Mouse (Mus musculus) hindbrain, postnatal 0 days (tissue): ENCODE data around the gene Cadm4. TPM values are rescaled to one million over a fixed set of nuclear protein-coding genes. Genes with fewer than 3 reads are reported as not detected.

Experiments
- ATAC-seq: fragments of 200-750 bp; cut with Nextera tagmentation; 2 replicates; pipeline ENCODE4 v1.8.0; 2017; ENCODE audit warnings: mild to moderate bottlenecking, moderate TSS enrichment, moderate library complexity
- DNase-seq: peaks from one replicate; pipeline ENCODE4 v3.0.0-alpha.2; 2015; ENCODE audit warnings: low spot score
- H3K27ac ChIP-seq: fragments of 300-500 bp; sonication (generic); 2 replicates; pipeline ENCODE4 v1.5.1; 2014; ENCODE audit warnings: mild to moderate bottlenecking
- H3K27me3 ChIP-seq: fragments of 300-500 bp; sonication (generic); 2 replicates; pipeline ENCODE4 v1.6.1; 2014; ENCODE audit warnings: low read length, mixed read lengths; ENCODE audit not compliant: insufficient read depth
- H3K36me3 ChIP-seq: fragments of 300-500 bp; sonication (generic); 2 replicates; pipeline ENCODE4 v1.6.1; 2014; ENCODE audit warnings: low read length, mixed read lengths; ENCODE audit not compliant: insufficient read depth
- H3K4me1 ChIP-seq: fragments of 300-500 bp; sonication (generic); 2 replicates; pipeline ENCODE4 v1.6.1; 2014; ENCODE audit warnings: antibody characterized with exemption, low read length, mixed read lengths; ENCODE audit not compliant: insufficient read depth
- H3K4me2 ChIP-seq: fragments of 300-500 bp; sonication (generic); 2 replicates; pipeline ENCODE4 v1.6.1; 2014; ENCODE audit warnings: low read depth, mild to moderate bottlenecking, low read length, moderate library complexity, mixed read lengths
- H3K4me3 ChIP-seq: fragments of 300-500 bp; sonication (generic); 2 replicates; pipeline ENCODE4 v1.5.1; 2014; ENCODE audit warnings: low read length
- H3K9ac ChIP-seq: fragments of 300-500 bp; sonication (generic); replicated peaks from 2 replicates; pipeline ENCODE4 v1.6.1; 2014; ENCODE audit warnings: mild to moderate bottlenecking, low read length, moderate library complexity, mixed read lengths
- H3K9me3 ChIP-seq: fragments of 300-500 bp; sonication (generic); 2 replicates; pipeline ENCODE4 v1.6.1; 2016; ENCODE audit warnings: low read length, mixed read lengths
- CTCF ChIP-seq: IDR thresholded peaks from 2 replicates; pipeline ENCODE4 v1.5.1; 2016; ENCODE audit warnings: antibody characterized with exemption, control low read depth, low read depth
- WGBS: fragments of 180-500 bp; shearing (Covaris S2); extraction: QIAGEN DNeasy Blood & Tissue Kit; methylation state at CpG from one replicate; pipeline ENCODE4 v1.1.7; 2014; 5-methylcytosine and 5-hydroxymethylcytosine counted together
- polyA plus RNA-seq: library from polyadenylated mRNA; unstranded; fragments of >200 nt; fragmentation: Nextera tagmentation; extraction: Ambion mirVana; gene quantifications from 2 replicates; pipeline ENCODE4 v1.2.1, GENCODE M21; 2015
- total RNA-seq: library from RNA; depleted of rRNA; stranded (reverse); fragments of >200 nt; gene quantifications from 2 replicates; pipeline ENCODE4 v1.2.3, GENCODE M21; 2014; rRNA removed

The Cadm4 gene
- total and polyA plus RNA-seq, 2 experiments from 2014 or later, result 101 to 423 TPM

- Histone ChIP-seq H3K36me3 (0 out of 2 replicates have a peak, but pooled peaks cover 6% of the 10 kb centered on the region), H3K9me3 (no peaks in the 10 kb centered on the region), H3K4me1 (no peaks in the 10 kb centered on the region), H3K4me3 (no peak overlapping the region), H3K4me2 (no peak overlapping the region), H3K27me3 (no peaks in the 10 kb centered on the region), H3K9ac (no peak overlapping the region), H3K27ac (no peak overlapping the region)
- 97% methylated on average over 4 of the region's 4 CpGs for WGBS
- no peak for ATAC-seq
- no peak for DNase-seq
- TF ChIP-seq CTCF, result no peak
Measured at GRCm38 (mm10) chr7:24539686-24540085, 57.9 kb downstream of the Cadm4 start.

DNA sequence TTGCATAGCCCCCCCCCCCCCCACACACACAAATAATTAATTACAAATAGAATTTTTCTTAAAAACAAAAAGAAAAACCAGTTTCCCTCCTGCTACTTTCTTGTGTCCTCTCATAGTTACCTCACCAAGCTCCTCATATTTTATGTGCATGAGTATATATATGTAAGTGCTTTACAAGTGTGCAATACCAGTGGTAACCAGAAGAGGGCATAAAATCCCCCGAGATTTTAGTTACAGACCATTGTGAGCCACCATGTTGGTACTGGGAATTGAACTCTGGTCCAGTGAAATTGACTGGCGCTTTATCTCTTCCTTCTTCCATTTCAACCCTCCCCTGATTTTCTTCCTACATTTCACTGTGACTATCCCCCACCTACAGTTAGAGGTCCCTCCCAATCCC lies 62.7 kb downstream of the Cadm4 start:
- peaks cover 10% of the 10 kb centered on the region; the same call in 1 of the 2 replicates for H3K4me1 ChIP-seq
- 83% methylated on average over 2 of the region's 2 CpGs for WGBS
- no peak overlapping the region for H3K9ac ChIP-seq
- no peaks in the 10 kb centered on the region for H3K9me3 ChIP-seq
- TF ChIP-seq CTCF, result peak; percentile 41; the same call in 1 of the 2 replicates
- no peak overlapping the region for H3K4me2 ChIP-seq
- no peak for DNase-seq
- H3K27me3 ChIP-seq, result no peaks in the 10 kb centered on the region
- no peak for ATAC-seq
- H3K27ac ChIP-seq, result no peak overlapping the region
- no peak overlapping the region for H3K4me3 ChIP-seq
- H3K36me3 ChIP-seq, result no peaks in the 10 kb centered on the region

DNA sequence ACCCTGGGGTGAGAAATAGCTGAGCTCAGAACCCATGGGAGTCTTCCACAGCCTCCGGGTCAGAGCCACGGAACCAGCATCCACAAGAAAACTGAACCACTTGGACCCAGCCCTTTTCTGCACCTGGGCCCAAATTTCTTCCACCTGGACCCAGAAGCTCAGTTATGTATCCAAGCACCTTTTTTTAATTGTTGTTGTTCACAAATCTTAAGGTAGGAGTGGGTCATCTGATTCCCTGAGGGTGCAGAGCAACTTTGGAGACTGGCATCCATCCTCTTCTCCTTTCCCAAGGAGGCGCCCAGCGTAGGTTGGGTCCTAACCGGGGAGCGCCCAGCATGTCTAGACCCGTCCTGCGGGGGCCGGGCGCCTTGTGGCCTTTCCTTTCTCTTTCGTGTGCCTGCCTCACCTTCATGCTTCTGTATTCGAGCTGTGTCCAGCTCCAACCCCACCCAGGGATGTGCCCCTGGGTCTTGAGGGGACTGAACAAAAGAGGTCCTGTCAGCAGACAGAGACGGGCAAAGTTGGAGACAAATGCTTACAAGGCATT lies 64.3 kb downstream of the Cadm4 start, which contains the start of the genes Pinlyp and Xrcc1:
TSS of gene Pinlyp (minus strand) at position 51 of the 547 bp plus-strand sequence.
TSS of gene Xrcc1 (plus strand) at position 222 of the 547 bp plus-strand sequence.
- peak within 1 kb of the TSS; percentile 77 for H3K9ac ChIP-seq
- DNase-seq, result no peak
- H3K4me2 ChIP-seq, result peak within 1 kb of the TSS; percentile 64
- H3K27ac ChIP-seq, result peak within 1 kb of the TSS; percentile 33
- no peaks in the 10 kb centered on the region for H3K36me3 ChIP-seq
- H3K4me1 ChIP-seq, result peaks cover 10% of the 10 kb centered on the region; the same call in 1 of the 2 replicates
- 35% methylated on average over 13 of the region's 13 CpGs for WGBS
- peak within 1 kb of the TSS; percentile 87 for H3K4me3 ChIP-seq
- H3K9me3 ChIP-seq, result no peaks in the 10 kb centered on the region
- ATAC-seq, result peak; percentile 8; the same call in 1 of the 2 replicates
- TF ChIP-seq CTCF, result no peak
- H3K27me3 ChIP-seq, result no peaks in the 10 kb centered on the region

DNA sequence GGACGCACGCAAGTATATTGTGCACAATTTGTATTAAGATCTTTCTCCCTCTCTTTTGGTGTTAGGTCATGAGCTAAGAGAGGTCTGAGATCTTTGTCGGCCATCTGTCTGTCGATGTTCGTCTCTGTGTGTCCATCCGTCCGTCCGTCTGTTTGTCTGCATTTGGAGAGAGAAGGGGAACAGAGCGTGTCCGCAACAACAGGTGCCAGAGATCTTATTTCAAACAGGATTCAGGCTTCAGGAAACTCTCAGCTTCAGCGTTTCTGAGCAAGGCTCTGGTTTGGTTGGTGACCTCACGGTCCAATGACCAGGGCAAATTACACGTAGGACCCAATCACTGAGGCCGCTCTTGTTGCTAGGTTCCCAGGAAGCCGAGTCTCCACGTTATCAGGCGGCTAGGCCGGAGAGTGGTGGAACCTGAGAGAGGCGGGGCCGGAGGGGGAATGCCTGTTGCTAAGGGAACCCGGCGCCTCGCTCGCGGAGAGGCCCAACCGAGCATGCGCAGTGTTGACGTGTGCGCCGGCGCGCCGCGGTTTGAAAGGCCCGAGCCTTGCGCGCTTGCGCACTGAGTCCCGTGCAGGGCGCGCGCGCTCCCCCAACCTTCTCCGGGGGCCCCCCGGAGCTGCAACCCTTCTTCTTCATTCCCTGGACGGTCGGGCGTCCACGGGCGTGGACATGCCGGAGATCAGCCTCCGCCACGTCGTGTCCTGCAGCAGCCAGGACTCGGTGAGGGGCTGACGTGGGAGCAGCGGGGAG lies 65.0 kb downstream of the Cadm4 start:
- Histone ChIP-seq H3K4me3 (peak overlapping the region; percentile 87), H3K4me2 (peak overlapping the region; percentile 64), H3K27ac (peak overlapping the region; percentile 33), H3K36me3 (no peaks in the 10 kb centered on the region), H3K9me3 (no peaks in the 10 kb centered on the region), H3K4me1 (peaks cover 10% of the 10 kb centered on the region; the same call in 1 of the 2 replicates), H3K27me3 (no peaks in the 10 kb centered on the region), H3K9ac (peak overlapping the region; percentile 77)
- WGBS, result under 1% methylated on average over 53 of the region's 57 CpGs
- no peak for TF ChIP-seq CTCF
- ATAC-seq (peak; percentile 99), DNase-seq (peak; percentile 100)

DNA sequence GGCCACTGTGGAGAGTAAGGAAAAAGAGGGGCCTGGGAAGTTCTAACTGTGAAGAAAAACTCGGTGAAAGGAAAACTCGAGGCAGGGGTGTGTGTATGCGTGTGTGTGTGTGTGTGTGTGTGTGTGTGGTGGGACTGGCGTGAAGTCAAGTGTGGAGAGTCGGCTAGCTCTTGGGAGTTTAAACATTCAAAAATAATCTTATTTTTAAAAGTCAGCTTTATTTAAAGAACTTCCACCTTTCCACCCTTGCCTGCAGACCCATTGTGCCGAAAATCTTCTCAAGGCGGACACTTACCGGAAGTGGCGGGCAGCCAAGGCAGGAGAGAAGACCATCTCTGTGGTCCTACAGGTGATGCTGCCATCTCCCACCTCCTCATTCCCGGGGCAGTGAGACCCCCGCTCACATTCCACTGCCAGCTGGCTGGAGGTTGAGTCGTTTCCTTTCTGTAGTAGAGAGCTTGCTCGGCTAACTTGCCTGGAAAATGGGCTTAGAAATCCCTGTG lies 65.8 kb downstream of the Cadm4 start:
- no peak for TF ChIP-seq CTCF
- no peaks in the 10 kb centered on the region for H3K36me3 ChIP-seq
- no peaks in the 10 kb centered on the region for H3K9me3 ChIP-seq
- DNase-seq (no peak), ATAC-seq (no peak)
- WGBS, result 27% methylated on average over 13 of the region's 13 CpGs
- peak overlapping the region; percentile 64 for H3K4me2 ChIP-seq
- no peaks in the 10 kb centered on the region for H3K27me3 ChIP-seq
- peaks cover 10% of the 10 kb centered on the region; the same call in 1 of the 2 replicates for H3K4me1 ChIP-seq
- 0 out of 2 replicates have a peak overlapping the region, but pooled peaks have one; percentile 26 for H3K27ac ChIP-seq
- H3K9ac ChIP-seq, result peak overlapping the region; percentile 77
- H3K4me3 ChIP-seq, result peak overlapping the region; percentile 87

GRCm38 (mm10) chr7:24551985-24552759 lies 70.3 kb downstream of the Cadm4 start:
- ATAC-seq (no peak), DNase-seq (no peak)
- no peaks in the 10 kb centered on the region for H3K27me3 ChIP-seq
- H3K4me1 ChIP-seq, result peaks cover 6% of the 10 kb centered on the region; the same call in 1 of the 2 replicates
- TF ChIP-seq CTCF, result no peak
- H3K36me3 ChIP-seq, result peaks cover 4% of the 10 kb centered on the region; the same call in 1 of the 2 replicates
- H3K27ac ChIP-seq, result no peak overlapping the region
- H3K4me2 ChIP-seq, result no peak overlapping the region
- H3K4me3 ChIP-seq, result no peak overlapping the region
- 87% methylated on average over 12 of the region's 12 CpGs for WGBS
- no peaks in the 10 kb centered on the region for H3K9me3 ChIP-seq
- no peak overlapping the region for H3K9ac ChIP-seq

Other genes with a start within 250 kb of the Cadm4 start
- 4.4 and 8.5 TPM in 2 replicates for gene Zfp109, start 244.5 kb upstream of the Cadm4 start, total RNA-seq
- gene Zfp109, start 244.5 kb upstream of the Cadm4 start, polyA plus RNA-seq, result 2.0 and 2.1 TPM in 2 replicates
- 7.5 and 9.1 TPM in 2 replicates for gene Zfp108, start 227.2 kb upstream of the Cadm4 start, total RNA-seq
- 3.0 and 3.7 TPM in 2 replicates for gene Zfp108, start 227.2 kb upstream of the Cadm4 start, polyA plus RNA-seq
- gene Zfp93, start 211.6 kb upstream of the Cadm4 start, total RNA-seq, result 5.4 and 6.9 TPM in 2 replicates
- 2.2 and 3.1 TPM in 2 replicates for gene Zfp93, start 211.6 kb upstream of the Cadm4 start, polyA plus RNA-seq
- gene Zfp61, start 180.8 kb upstream of the Cadm4 start, total RNA-seq, result 20.1 and 23.5 TPM in 2 replicates
- 26.1 and 31.6 TPM in 2 replicates for gene Zfp61, start 180.8 kb upstream of the Cadm4 start, polyA plus RNA-seq
- gene Zfp94, start 165.4 kb upstream of the Cadm4 start, total RNA-seq, result 9.6 and 12.0 TPM in 2 replicates
- 17.3 and 21.6 TPM in 2 replicates for gene Zfp94, start 165.4 kb upstream of the Cadm4 start, polyA plus RNA-seq
- gene Tescl, start 148.1 kb upstream of the Cadm4 start, total RNA-seq, result not detected in 2 replicates
- 0.46 TPM in 1 of 2 replicates, not detected in the other for gene Tescl, start 148.1 kb upstream of the Cadm4 start, polyA plus RNA-seq
- gene Lypd5, start 132.8 kb upstream of the Cadm4 start, total RNA-seq, result not detected in 2 replicates
- gene Lypd5, start 132.8 kb upstream of the Cadm4 start, polyA plus RNA-seq, result 0.13 TPM in 1 of 2 replicates, not detected in the other
- 1.1 and 3.9 TPM in 2 replicates for gene Kcnn4, start 111.8 kb upstream of the Cadm4 start, total RNA-seq
- gene Kcnn4, start 111.8 kb upstream of the Cadm4 start, polyA plus RNA-seq, result 1.2 and 1.9 TPM in 2 replicates
- 34.5 and 52.3 TPM in 2 replicates for gene Smg9, start 82.4 kb upstream of the Cadm4 start, total RNA-seq
- gene Smg9, start 82.4 kb upstream of the Cadm4 start, polyA plus RNA-seq, result 27.4 and 29.7 TPM in 2 replicates
- not detected in 2 replicates for gene Irgc1, start 29.7 kb upstream of the Cadm4 start, total RNA-seq
- not detected in 2 replicates for gene Irgc1, start 29.7 kb upstream of the Cadm4 start, polyA plus RNA-seq
- 3.0 and 4.8 TPM in 2 replicates for gene Plaur, start 19.5 kb upstream of the Cadm4 start, total RNA-seq
- gene Plaur, start 19.5 kb upstream of the Cadm4 start, polyA plus RNA-seq, result 1.3 and 1.4 TPM in 2 replicates
- gene Zfp428, start 25.0 kb downstream of the Cadm4 start, total RNA-seq, result 138 and 152 TPM in 2 replicates
- gene Zfp428, start 25.0 kb downstream of the Cadm4 start, polyA plus RNA-seq, result 219 and 222 TPM in 2 replicates
- gene AC161166.1, start 30.4 kb downstream of the Cadm4 start, total RNA-seq, result not detected in 2 replicates
- 0.19 and 0.55 TPM in 2 replicates for gene AC161166.1, start 30.4 kb downstream of the Cadm4 start, polyA plus RNA-seq
- 103 and 107 TPM in 2 replicates for gene Irgq, start 48.7 kb downstream of the Cadm4 start, total RNA-seq
- gene Irgq, start 48.7 kb downstream of the Cadm4 start, polyA plus RNA-seq, result 16.9 and 20.0 TPM in 2 replicates
- gene Pinlyp, start 64.1 kb downstream of the Cadm4 start, total RNA-seq, result not detected in 2 replicates
- not detected in 2 replicates for gene Pinlyp, start 64.1 kb downstream of the Cadm4 start, polyA plus RNA-seq
- gene Xrcc1, start 64.3 kb downstream of the Cadm4 start, total RNA-seq, result 36.7 and 50.8 TPM in 2 replicates
- gene Xrcc1, start 64.3 kb downstream of the Cadm4 start, polyA plus RNA-seq, result 44.0 and 45.1 TPM in 2 replicates
- gene Ethe1, start 105.5 kb downstream of the Cadm4 start, total RNA-seq, result 36.3 and 43.8 TPM in 2 replicates
- 24.4 and 25.3 TPM in 2 replicates for gene Ethe1, start 105.5 kb downstream of the Cadm4 start, polyA plus RNA-seq
- 1.0 and 1.2 TPM in 2 replicates for gene Zfp575, start 105.6 kb downstream of the Cadm4 start, total RNA-seq
- gene Zfp575, start 105.6 kb downstream of the Cadm4 start, polyA plus RNA-seq, result 20.3 and 21.0 TPM in 2 replicates
- gene Phldb3, start 128.7 kb downstream of the Cadm4 start, total RNA-seq, result 0.11 and 0.73 TPM in 2 replicates
- not detected in 2 replicates for gene Phldb3, start 128.7 kb downstream of the Cadm4 start, polyA plus RNA-seq
- gene Lypd3, start 154.5 kb downstream of the Cadm4 start, total RNA-seq, result 1.3 and 1.4 TPM in 2 replicates
- 1.2 and 1.3 TPM in 2 replicates for gene Lypd3, start 154.5 kb downstream of the Cadm4 start, polyA plus RNA-seq
- gene Tex101, start 194.7 kb downstream of the Cadm4 start, total RNA-seq, result not detected in 2 replicates
- not detected in 2 replicates for gene Tex101, start 194.7 kb downstream of the Cadm4 start, polyA plus RNA-seq
- not detected in 2 replicates for gene BC049730, start 227.2 kb downstream of the Cadm4 start, total RNA-seq
- gene BC049730, start 227.2 kb downstream of the Cadm4 start, polyA plus RNA-seq, result not detected in 2 replicates
- gene Gm4763, start 244.9 kb downstream of the Cadm4 start, total RNA-seq, result not detected in 2 replicates
- not detected in 2 replicates for gene Gm4763, start 244.9 kb downstream of the Cadm4 start, polyA plus RNA-seq